ENCODE assay signal across 32 mouse cellular contexts in the genomic region with DNA sequence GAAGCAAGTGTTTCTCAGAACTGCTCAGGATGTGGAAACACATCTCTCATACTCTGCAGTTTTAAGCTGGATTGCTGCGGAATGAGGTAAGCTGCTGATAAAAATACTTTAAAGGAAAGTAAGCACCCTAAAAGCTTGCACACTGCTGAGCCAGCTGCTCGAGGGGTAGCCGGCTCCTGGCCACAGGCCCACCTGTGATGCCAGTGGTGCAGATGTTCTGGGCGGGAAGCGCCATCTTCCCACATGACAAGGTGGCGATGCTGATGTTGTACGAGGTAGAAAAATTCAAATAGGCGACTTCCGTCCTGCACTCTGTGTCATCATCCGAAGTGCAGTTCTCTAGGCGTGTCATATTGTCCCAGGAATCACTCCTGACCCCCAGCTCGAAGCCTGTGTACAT. TPM values are rescaled to one million over a fixed set of nuclear protein-coding genes. Genes with fewer than 3 reads are reported as not detected.
"Had no signal": no experiment of that assay in that cellular context is flagged by ENCODE, and none has a peak within 500 bp of the region (broad histone marks: within the 10 kb centered on the region; RNA-seq: fewer than 3 reads in every experiment).

No protein-coding gene starts in this region.

- H3K27ac ChIP-seq: kidney, embryonic 15.5 days; layer of hippocampus, adult 2 months; limb, embryonic 10.5 days; limb, embryonic 13.5 days; liver, embryonic 12.5 days; liver, embryonic 15.5 days; lung, embryonic 15.5 days; midbrain, embryonic 10.5 days; midbrain, embryonic 13.5 days; neural tube, embryonic 13.5 days; stomach, postnatal 0 days had no signal

- H3K27me3 ChIP-seq: kidney, embryonic 15.5 days; limb, embryonic 13.5 days; liver, embryonic 12.5 days; liver, embryonic 15.5 days; lung, embryonic 15.5 days; megakaryocyte, embryonic 14.5 days; midbrain, embryonic 13.5 days; neural tube, embryonic 13.5 days had no signal

- H3K9ac ChIP-seq: kidney, embryonic 15.5 days; limb, embryonic 13.5 days; liver, embryonic 12.5 days; liver, embryonic 15.5 days; lung, embryonic 15.5 days; midbrain, embryonic 13.5 days; neural tube, embryonic 13.5 days had no signal

- H3K4me1 ChIP-seq: kidney, embryonic 15.5 days; limb, embryonic 10.5 days; limb, embryonic 13.5 days; liver, embryonic 12.5 days; liver, embryonic 15.5 days; lung, embryonic 15.5 days; midbrain, embryonic 10.5 days; midbrain, embryonic 13.5 days; neural tube, embryonic 13.5 days had no signal

- H3K4me3 ChIP-seq: kidney, embryonic 15.5 days; layer of hippocampus, adult 2 months; limb, embryonic 10.5 days; limb, embryonic 13.5 days; liver, embryonic 12.5 days; liver, embryonic 15.5 days; lung, embryonic 15.5 days; megakaryocyte, embryonic 14.5 days; midbrain, embryonic 10.5 days; midbrain, embryonic 13.5 days; myocyte; neural tube, embryonic 13.5 days had no signal

- ATAC-seq: liver, embryonic 12.5 days; midbrain, embryonic 13.5 days; midbrain, embryonic 16.5 days had no signal

- DNase-seq: kidney, adult 11 months; kidney, adult 8-10 months; kidney, postnatal 10 days; layer of hippocampus, adult 9-11 months; liver; lung, adult 18-20 months; lung, postnatal 10 days; lung, postnatal 36 days had no signal

- H3K4me2 ChIP-seq: kidney, embryonic 15.5 days; limb, embryonic 13.5 days; liver, embryonic 12.5 days; liver, embryonic 15.5 days; lung, embryonic 15.5 days; midbrain, embryonic 13.5 days; neural tube, embryonic 13.5 days had no signal

- H3K9me3 ChIP-seq: kidney, embryonic 15.5 days; limb, embryonic 10.5 days; limb, embryonic 13.5 days; liver, embryonic 12.5 days; liver, embryonic 15.5 days; lung, embryonic 15.5 days; megakaryocyte, embryonic 14.5 days; midbrain, embryonic 10.5 days; midbrain, embryonic 13.5 days; neural tube, embryonic 13.5 days had no signal

RNA-seq across cellular contexts. Expression of gene Olfr1274-ps, which starts 59.5 kb away (rescaled TPM):
- total RNA-seq: layer of hippocampus, adult 2 months; layer of hippocampus, postnatal 25 days; left cerebral cortex, adult 18-20 months; left cerebral cortex, postnatal 25 days; monocyte, adult 5-6 weeks; neutrophil, adult 5-6 weeks had no signal
- polyA plus RNA-seq: kidney, embryonic 15.5 days; large intestine, adult 2 months; limb, embryonic 10.5 days; limb, embryonic 13.5 days; liver, embryonic 12.5 days; liver, embryonic 15.5 days; lung, embryonic 15.5 days; midbrain, embryonic 10.5 days; midbrain, embryonic 13.5 days; midbrain, embryonic 16.5 days; myocyte; neural tube, embryonic 13.5 days; small intestine, adult 2 months; spleen, adult 2 months; stomach, embryonic 14.5 days; stomach, postnatal 0 days; urinary bladder, adult 2 months had no signal
